Mouse (Mus musculus) stomach, embryonic 14.5 days (tissue): ENCODE measurements around the gene Uchl1. TPM values are rescaled to one million over a fixed set of nuclear protein-coding genes. Genes with fewer than 3 reads are reported as not detected.

Experiments used
- ATAC-seq: fragments of 200-750 bp; cut with Nextera tagmentation; 2 replicates; pipeline ENCODE4 v1.8.0; 2017; ENCODE audit warnings: low read depth, moderate TSS enrichment; ENCODE audit not compliant: insufficient number of reproducible peaks, insufficient read depth, low FRiP score
- H3K27ac ChIP-seq: fragments of 300-500 bp; sonication (generic); 2 replicates; pipeline ENCODE4 v1.5.1; 2014; ENCODE audit warnings: mild to moderate bottlenecking, low read length, moderate library complexity, mixed read lengths
- H3K27me3 ChIP-seq: fragments of 300-500 bp; sonication (generic); 2 replicates; pipeline ENCODE4 v1.6.1; 2014; ENCODE audit warnings: low read length, control low read depth, mixed read lengths; ENCODE audit not compliant: control insufficient read depth, insufficient read depth
- H3K36me3 ChIP-seq: fragments of 300-500 bp; sonication (generic); 2 replicates; pipeline ENCODE4 v1.6.1; 2014; ENCODE audit warnings: mild to moderate bottlenecking, control low read depth, low read length, moderate library complexity, mixed read lengths; ENCODE audit not compliant: control insufficient read depth, insufficient read depth
- H3K4me1 ChIP-seq: fragments of 300-500 bp; sonication (generic); 2 replicates; pipeline ENCODE4 v1.6.1; 2014; ENCODE audit warnings: low read length, control low read depth, mixed read lengths; ENCODE audit not compliant: control insufficient read depth, insufficient read depth
- H3K4me2 ChIP-seq: fragments of 300-500 bp; sonication (generic); replicated peaks from 2 replicates; pipeline ENCODE4 v1.6.1; 2014; ENCODE audit warnings: low read depth, low read length, control low read depth
- H3K4me3 ChIP-seq: fragments of 300-500 bp; sonication (generic); 2 replicates; pipeline ENCODE4 v1.5.1; 2014; ENCODE audit warnings: low read depth, low read length, control low read depth
- H3K9ac ChIP-seq: fragments of 300-500 bp; sonication (generic); replicated peaks from 2 replicates; pipeline ENCODE4 v1.6.1; 2014; ENCODE audit warnings: low read depth, mild to moderate bottlenecking, control low read depth, low read length, moderate library complexity, mixed read lengths
- H3K9me3 ChIP-seq: fragments of 300-500 bp; sonication (generic); 2 replicates; pipeline ENCODE4 v1.6.1; 2016; ENCODE audit warnings: low read depth, low read length, control low read depth; ENCODE audit not compliant: control insufficient read depth
- WGBS: fragments of 180-500 bp; shearing (Covaris S2); extraction: QIAGEN DNeasy Blood & Tissue Kit; methylation state at CpG from one replicate; pipeline ENCODE4 v1.1.7; 2014; 5-methylcytosine and 5-hydroxymethylcytosine counted together
- polyA plus RNA-seq: library from polyadenylated mRNA; unstranded; fragments of >200 nt; fragmentation: Nextera tagmentation; extraction: Ambion mirVana; gene quantifications from 2 replicates; pipeline ENCODE4 v1.2.1, GENCODE M21; 2014

Uchl1 gene
- polyA plus RNA-seq, 1 experiment from 2014 or later, result 114 TPM

- Histone ChIP-seq H3K27me3 (no peaks in the 10 kb centered on the region), H3K4me1 (no peaks in the 10 kb centered on the region), H3K4me2 (no peak overlapping the region), H3K4me3 (no peak overlapping the region), H3K9ac (no peak overlapping the region), H3K9me3 (no peaks in the 10 kb centered on the region), H3K36me3 (no peaks in the 10 kb centered on the region), H3K27ac (no peak overlapping the region)
- ATAC-seq, result no peak
- WGBS, result 55% methylated on average over 4 of the region's 4 CpGs
These were observed 42.0 kb downstream of the Uchl1 start for GRCm38 (mm10) chr5:66717931-66718330.

DNA sequence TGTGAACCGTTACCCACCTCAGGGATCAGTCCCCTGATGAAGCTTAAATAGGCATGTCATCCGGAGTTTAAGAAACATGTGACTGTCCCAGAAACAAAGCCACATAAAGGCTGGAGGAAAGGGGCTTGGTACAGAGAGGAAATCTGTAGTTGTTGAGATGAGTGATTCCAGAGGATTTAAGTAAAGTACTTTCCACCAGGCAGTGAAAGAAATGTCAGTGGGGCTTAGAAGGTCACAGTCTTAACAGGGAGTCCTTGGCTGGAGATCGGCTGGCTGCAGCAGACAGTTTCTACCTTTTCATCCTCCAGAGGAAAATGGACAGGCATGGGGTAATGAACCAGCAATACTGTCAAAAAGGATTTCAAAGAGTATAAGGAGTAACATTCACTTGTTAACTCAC, 42.5 kb downstream of the Uchl1 start:
- 47% methylated on average over 3 of the region's 3 CpGs for WGBS
- no peak overlapping the region for H3K4me3 ChIP-seq
- no peak for ATAC-seq
- no peaks in the 10 kb centered on the region for H3K36me3 ChIP-seq
- H3K9ac ChIP-seq, result no peak overlapping the region
- no peaks in the 10 kb centered on the region for H3K27me3 ChIP-seq
- peaks cover 3% of the 10 kb centered on the region; the same call in 1 of the 2 replicates for H3K4me1 ChIP-seq
- no peak overlapping the region for H3K4me2 ChIP-seq
- H3K9me3 ChIP-seq, result no peaks in the 10 kb centered on the region
- no peak overlapping the region for H3K27ac ChIP-seq

- 73% methylated on average over 7 of the region's 7 CpGs for WGBS
- no peak for ATAC-seq
These were observed 43.0 kb downstream of the Uchl1 start for GRCm38 (mm10) chr5:66718880-66719279.

DNA sequence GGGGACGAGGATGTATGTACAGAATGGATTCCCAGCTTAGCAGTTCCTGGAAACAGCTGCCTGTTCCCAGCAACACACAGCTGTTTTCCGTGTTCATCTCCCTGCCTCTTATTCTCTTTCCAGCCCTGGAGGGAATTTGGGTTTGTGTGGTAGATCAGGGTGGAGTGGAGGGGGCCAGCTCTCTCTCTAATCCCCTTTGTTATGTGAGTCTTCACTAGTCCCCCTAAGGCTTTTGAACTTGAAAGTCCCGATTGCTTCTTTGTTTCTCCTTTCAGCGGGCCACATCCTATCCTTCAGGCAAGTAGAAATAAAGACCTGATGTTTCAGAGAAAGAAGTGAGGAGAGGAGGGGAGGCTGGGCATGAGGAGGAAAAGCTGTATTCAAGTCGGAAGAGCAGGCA, 45.0 kb downstream of the Uchl1 start:
- Histone ChIP-seq H3K4me1 (peaks cover 3% of the 10 kb centered on the region; the same call in 1 of the 2 replicates), H3K4me3 (no peak overlapping the region), H3K27ac (no peak overlapping the region), H3K9me3 (no peaks in the 10 kb centered on the region), H3K4me2 (no peak overlapping the region), H3K9ac (no peak overlapping the region), H3K27me3 (no peaks in the 10 kb centered on the region), H3K36me3 (no peaks in the 10 kb centered on the region)
- ATAC-seq, result no peak
- 36% methylated on average over 5 of the region's 5 CpGs for WGBS

More at GRCm38 (mm10) chr5:66718880-66719279, 43.0 kb downstream of the Uchl1 start:
- H3K4me3 ChIP-seq, result no peak overlapping the region
- H3K9ac ChIP-seq, result no peak overlapping the region
- no peaks in the 10 kb centered on the region for H3K27me3 ChIP-seq
- H3K36me3 ChIP-seq, result no peaks in the 10 kb centered on the region
- no peak overlapping the region for H3K4me2 ChIP-seq
- no peaks in the 10 kb centered on the region for H3K9me3 ChIP-seq
- H3K4me1 ChIP-seq, result peaks cover 3% of the 10 kb centered on the region; the same call in 1 of the 2 replicates
- H3K27ac ChIP-seq, result no peak overlapping the region

- peaks cover 3% of the 10 kb centered on the region; the same call in 1 of the 2 replicates for H3K4me1 ChIP-seq
- WGBS, result 57% methylated on average over 9 of the region's 9 CpGs
- no peaks in the 10 kb centered on the region for H3K36me3 ChIP-seq
- H3K27ac ChIP-seq, result no peak overlapping the region
- no peak overlapping the region for H3K9ac ChIP-seq
- H3K9me3 ChIP-seq, result no peaks in the 10 kb centered on the region
- no peak overlapping the region for H3K4me2 ChIP-seq
- no peaks in the 10 kb centered on the region for H3K27me3 ChIP-seq
- no peak overlapping the region for H3K4me3 ChIP-seq
- ATAC-seq, result no peak
These were observed 46.7 kb downstream of the Uchl1 start for GRCm38 (mm10) chr5:66722586-66722985.

DNA sequence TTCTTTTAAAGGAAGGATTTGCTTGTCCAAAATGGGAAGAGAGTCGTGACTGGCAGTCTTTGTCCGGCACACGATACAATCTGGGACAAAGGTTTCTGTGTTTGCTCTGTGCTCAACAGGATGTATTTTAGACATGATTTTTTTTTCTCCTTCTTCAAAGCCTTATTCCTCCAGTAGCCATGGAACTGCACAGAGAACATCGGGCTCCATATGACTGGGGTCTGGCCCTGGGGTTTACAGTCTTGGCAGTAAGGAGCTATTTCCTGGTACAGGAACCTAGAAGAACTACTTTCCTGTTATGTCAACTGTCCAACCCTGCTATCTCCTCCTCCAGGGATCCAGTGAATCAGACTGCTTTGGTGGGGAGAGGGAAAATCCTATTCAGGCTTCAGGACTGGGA, 47.1 kb downstream of the Uchl1 start:
- ATAC-seq, result no peak
- Histone ChIP-seq H3K4me2 (no peak overlapping the region), H3K4me1 (peaks cover 3% of the 10 kb centered on the region; the same call in 1 of the 2 replicates), H3K27ac (no peak overlapping the region; the same call in 1 of the 2 replicates), H3K27me3 (no peaks in the 10 kb centered on the region), H3K36me3 (no peaks in the 10 kb centered on the region), H3K9ac (no peak overlapping the region), H3K4me3 (no peak overlapping the region), H3K9me3 (no peaks in the 10 kb centered on the region)
- 40% methylated on average over 4 of the region's 4 CpGs for WGBS

GRCm38 (mm10) chr5:66723626-66724025, 47.7 kb downstream of the Uchl1 start:
- H3K27me3 ChIP-seq, result no peaks in the 10 kb centered on the region
- WGBS, result 49% methylated on average over 3 of the region's 3 CpGs
- H3K27ac ChIP-seq, result no peak overlapping the region; the same call in 1 of the 2 replicates
- no peaks in the 10 kb centered on the region for H3K9me3 ChIP-seq
- H3K4me3 ChIP-seq, result no peak overlapping the region
- H3K4me2 ChIP-seq, result no peak overlapping the region
- H3K9ac ChIP-seq, result no peak overlapping the region
- H3K4me1 ChIP-seq, result peaks cover 3% of the 10 kb centered on the region; the same call in 1 of the 2 replicates
- ATAC-seq, result no peak
- H3K36me3 ChIP-seq, result no peaks in the 10 kb centered on the region

GRCm38 (mm10) chr5:66729306-66729705, 53.4 kb downstream of the Uchl1 start:
- ATAC-seq, result no peak
- no peak overlapping the region for H3K9ac ChIP-seq
- 91% methylated on average over 4 of the region's 4 CpGs for whole genome bisulfite sequencing
- H3K4me1 ChIP-seq, result no peaks in the 10 kb centered on the region
- no peaks in the 10 kb centered on the region for H3K9me3 ChIP-seq
- H3K4me2 ChIP-seq, result no peak overlapping the region
- no peaks in the 10 kb centered on the region for H3K27me3 ChIP-seq
- H3K36me3 ChIP-seq, result no peaks in the 10 kb centered on the region
- no peak overlapping the region for H3K27ac ChIP-seq
- H3K4me3 ChIP-seq, result no peak overlapping the region

GRCm38 (mm10) chr5:66730621-66731301, 54.9 kb downstream of the Uchl1 start:
- no peak for ATAC-seq

More at GRCm38 (mm10) chr5:66730621-66731301, 54.9 kb downstream of the Uchl1 start:
- H3K4me3 ChIP-seq, result no peak overlapping the region
- H3K9me3 ChIP-seq, result no peaks in the 10 kb centered on the region
- H3K36me3 ChIP-seq, result no peaks in the 10 kb centered on the region
- no peak overlapping the region for H3K9ac ChIP-seq
- H3K27me3 ChIP-seq, result no peaks in the 10 kb centered on the region
- H3K27ac ChIP-seq, result no peak overlapping the region
- 56% methylated on average over 11 of the region's 11 CpGs for whole genome bisulfite sequencing
- no peaks in the 10 kb centered on the region for H3K4me1 ChIP-seq
- H3K4me2 ChIP-seq, result no peak overlapping the region
